Mouse (Mus musculus) limb, embryonic 13.5 days (tissue): Measurements from ENCODE around the gene Sigirr. TPM values are rescaled to one million over a fixed set of nuclear protein-coding genes. Genes with fewer than 3 reads are reported as not detected.
A peak's percentile ranks its signal among the peaks of the same experiment; 100 is the strongest.

ENCODE experiments used
- ATAC-seq: fragments of 200-750 bp; cut with Nextera tagmentation; 2 replicates; pipeline ENCODE4 v1.8.0; 2017; ENCODE audit warnings: low read depth, moderate number of reproducible peaks, moderate TSS enrichment; ENCODE audit not compliant: low FRiP score
- H3K27ac ChIP-seq: fragments of 300-500 bp; sonication (generic); 2 replicates; pipeline ENCODE4 v1.5.1; 2015; ENCODE audit warnings: inconsistent platforms, mild to moderate bottlenecking, moderate library complexity
- H3K27me3 ChIP-seq: fragments of 300-500 bp; sonication (generic); 2 replicates; pipeline ENCODE4 v1.6.1; 2015; ENCODE audit warnings: mild to moderate bottlenecking, inconsistent platforms
- H3K36me3 ChIP-seq: fragments of 300-500 bp; sonication (generic); 2 replicates; pipeline ENCODE4 v1.6.1; 2015; ENCODE audit warnings: inconsistent platforms, mild to moderate bottlenecking, moderate library complexity
- H3K4me1 ChIP-seq: fragments of 300-500 bp; sonication (generic); 2 replicates; pipeline ENCODE4 v1.6.1; 2015; ENCODE audit warnings: inconsistent platforms
- H3K4me2 ChIP-seq: fragments of 300-500 bp; sonication (generic); replicated peaks from 2 replicates; pipeline ENCODE4 v1.6.1; 2015; ENCODE audit warnings: inconsistent platforms, mild to moderate bottlenecking, moderate library complexity
- H3K4me3 ChIP-seq: fragments of 300-500 bp; sonication (generic); 2 replicates; pipeline ENCODE4 v1.5.1; 2015; ENCODE audit warnings: moderate library complexity, mild to moderate bottlenecking, inconsistent platforms
- H3K9ac ChIP-seq: fragments of 300-500 bp; sonication (generic); 2 replicates; pipeline ENCODE4 v1.6.1; 2015; ENCODE audit warnings: mild to moderate bottlenecking, inconsistent platforms
- H3K9me3 ChIP-seq: fragments of 300-500 bp; sonication (generic); 2 replicates; pipeline ENCODE4 v1.6.1; 2016; ENCODE audit warnings: inconsistent platforms
- WGBS: fragments of 180-500 bp; shearing (Covaris S2); methylation state at CpG from one replicate; pipeline ENCODE4 v1.1.7; 2015; 5-methylcytosine and 5-hydroxymethylcytosine counted together
- polyA plus RNA-seq: library from polyadenylated mRNA; unstranded; fragments of >200 nt; fragmentation: Nextera tagmentation; extraction: Ambion mirVana; gene quantifications from 2 replicates; pipeline ENCODE4 v1.2.1, GENCODE M21; 2015

The Sigirr gene
- polyA plus RNA-seq = 2.7 and 3.1 TPM in 2 replicates

DNA sequence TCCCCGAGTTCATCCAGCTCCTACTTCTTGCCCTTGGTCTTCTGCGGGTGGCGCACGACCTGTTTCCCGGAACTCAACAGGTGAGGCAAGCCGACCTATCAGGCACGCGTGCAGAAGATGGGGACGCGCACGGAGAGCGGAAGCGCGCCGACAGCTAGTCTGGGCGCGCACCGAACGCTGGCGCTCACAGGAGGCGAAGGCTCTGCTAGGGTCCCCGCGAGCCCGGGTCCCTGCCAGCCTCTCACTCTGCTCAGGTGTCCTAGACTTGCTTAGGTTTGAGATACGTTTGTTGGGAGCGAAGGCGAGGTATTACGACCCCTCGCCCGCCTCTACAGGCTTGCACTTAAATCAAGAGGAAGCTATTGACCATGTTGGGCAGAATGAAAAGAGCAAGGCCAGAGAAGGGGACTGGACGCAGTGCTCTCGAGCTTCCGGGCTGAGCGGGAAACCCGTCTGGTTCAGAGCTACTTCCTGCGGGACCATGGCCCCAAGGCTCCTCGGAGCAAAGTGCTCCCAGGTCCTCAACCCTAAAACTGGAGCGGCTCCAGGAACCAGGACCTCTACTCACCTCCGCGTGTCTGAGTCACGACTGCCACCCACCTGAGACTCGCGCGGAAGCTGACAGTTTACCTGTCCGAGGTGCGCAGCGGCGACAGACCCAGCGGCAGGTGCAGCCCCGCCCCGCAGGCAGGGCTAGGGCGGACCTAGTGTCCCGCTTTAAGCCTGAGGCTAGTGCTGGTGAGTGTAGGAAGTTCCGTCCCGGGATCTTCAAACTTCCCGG lies at the start of gene Sigirr:
TSS of gene Sigirr (minus strand) at position 662 of the 781 bp plus-strand sequence.
- Histone ChIP-seq H3K9me3 (no peaks in the 10 kb centered on the region), H3K36me3 (no peaks in the 10 kb centered on the region), H3K27ac (no peak within 1 kb of the TSS), H3K27me3 (peaks cover 59% of the 10 kb centered on the region), H3K4me1 (peaks cover 11% of the 10 kb centered on the region), H3K9ac (peak within 1 kb of the TSS; percentile 58), H3K4me2 (peak within 1 kb of the TSS; percentile 74), H3K4me3 (peak within 1 kb of the TSS; percentile 47)
- no peak for ATAC-seq
- WGBS = under 1% methylated on average over 56 of the region's 56 CpGs

DNA sequence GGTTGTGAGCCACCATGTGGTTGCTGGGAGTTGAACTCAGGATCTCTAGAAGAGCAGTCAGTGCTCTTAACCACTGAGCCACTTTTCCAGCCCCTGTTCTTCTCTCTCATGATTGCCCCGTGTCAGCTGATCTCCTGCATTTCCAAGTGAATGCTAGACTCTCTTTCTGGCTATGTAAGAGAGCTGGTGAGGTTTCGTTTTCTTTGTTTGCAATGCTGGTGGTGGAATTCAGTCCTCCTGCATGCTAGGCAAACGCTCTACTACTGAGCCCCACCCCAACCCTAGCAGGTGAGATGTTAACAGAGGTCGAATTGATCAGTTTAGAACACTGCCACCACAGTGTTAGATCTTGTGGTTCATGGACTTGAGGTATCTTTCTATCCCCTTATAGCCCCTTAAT lies 48.3 kb upstream of the Sigirr start:
- peaks cover 83% of the 10 kb centered on the region for H3K36me3 ChIP-seq
- no peak overlapping the region for H3K4me3 ChIP-seq
- ATAC-seq = no peak
- no peaks in the 10 kb centered on the region for H3K4me1 ChIP-seq
- no peaks in the 10 kb centered on the region for H3K27me3 ChIP-seq
- H3K9me3 ChIP-seq = no peaks in the 10 kb centered on the region
- WGBS = 71% methylated on average over 4 of the region's 4 CpGs
- H3K9ac ChIP-seq = no peak overlapping the region
- H3K27ac ChIP-seq = no peak overlapping the region
- no peak overlapping the region for H3K4me2 ChIP-seq

DNA sequence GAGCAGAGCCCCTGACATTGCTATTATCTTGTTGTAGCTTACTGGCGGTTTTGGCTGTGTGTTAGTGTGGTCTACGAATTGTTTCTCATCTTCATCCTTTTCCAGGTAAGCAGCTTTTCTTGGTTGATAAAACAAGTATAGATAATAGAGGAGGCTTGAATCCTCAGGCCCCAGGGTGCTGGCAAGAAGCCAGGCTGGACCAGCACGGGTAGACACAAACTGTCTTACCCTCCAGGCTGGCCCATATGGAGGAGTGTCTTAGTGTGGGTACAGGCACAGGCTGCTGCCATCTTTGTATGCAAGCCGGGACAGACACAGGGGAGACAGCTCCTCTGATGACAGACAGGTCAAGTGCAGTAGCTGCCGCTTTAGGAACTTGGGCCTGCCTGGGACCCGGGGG lies 46.7 kb upstream of the Sigirr start:
- Histone ChIP-seq H3K36me3 (peaks cover 84% of the 10 kb centered on the region), H3K4me2 (no peak overlapping the region), H3K9me3 (no peaks in the 10 kb centered on the region), H3K27me3 (no peaks in the 10 kb centered on the region), H3K4me1 (no peaks in the 10 kb centered on the region), H3K4me3 (no peak overlapping the region), H3K27ac (no peak overlapping the region), H3K9ac (no peak overlapping the region)
- no peak for ATAC-seq
- 84% methylated on average over 6 of the region's 6 CpGs for WGBS

DNA sequence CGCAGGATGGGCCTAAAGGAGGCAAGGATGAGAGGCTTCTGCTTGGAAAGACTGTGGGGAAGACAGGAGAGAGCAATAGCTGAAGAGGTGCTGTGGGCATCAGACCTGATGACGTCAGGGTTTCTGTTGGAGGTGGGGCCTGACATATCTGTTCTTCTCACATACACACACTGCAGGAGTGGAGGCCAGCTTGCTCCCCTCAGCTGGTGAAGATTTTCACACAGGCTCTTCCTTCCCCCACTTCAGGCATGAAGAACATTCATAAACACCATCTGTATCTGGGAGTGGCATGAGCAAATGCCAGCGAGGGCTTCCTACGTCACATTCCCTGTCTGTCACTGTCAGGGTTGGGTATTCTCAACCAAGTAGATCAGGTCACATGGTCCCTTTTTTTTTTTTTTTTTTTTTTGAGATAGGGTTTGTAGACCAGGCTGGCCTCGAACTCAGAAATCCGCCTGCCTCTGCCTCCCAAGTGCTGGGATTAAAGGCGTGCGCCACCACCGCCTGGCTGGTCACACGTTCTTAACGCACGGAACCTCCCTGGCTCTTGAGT lies 45.7 kb upstream of the Sigirr start:
- ATAC-seq = no peak
- Histone ChIP-seq H3K4me3 (no peak overlapping the region), H3K9ac (no peak overlapping the region), H3K4me2 (no peak overlapping the region), H3K4me1 (no peaks in the 10 kb centered on the region), H3K27ac (no peak overlapping the region), H3K27me3 (no peaks in the 10 kb centered on the region), H3K9me3 (no peaks in the 10 kb centered on the region), H3K36me3 (peaks cover 80% of the 10 kb centered on the region)
- 96% methylated on average over 12 of the region's 12 CpGs for WGBS

DNA sequence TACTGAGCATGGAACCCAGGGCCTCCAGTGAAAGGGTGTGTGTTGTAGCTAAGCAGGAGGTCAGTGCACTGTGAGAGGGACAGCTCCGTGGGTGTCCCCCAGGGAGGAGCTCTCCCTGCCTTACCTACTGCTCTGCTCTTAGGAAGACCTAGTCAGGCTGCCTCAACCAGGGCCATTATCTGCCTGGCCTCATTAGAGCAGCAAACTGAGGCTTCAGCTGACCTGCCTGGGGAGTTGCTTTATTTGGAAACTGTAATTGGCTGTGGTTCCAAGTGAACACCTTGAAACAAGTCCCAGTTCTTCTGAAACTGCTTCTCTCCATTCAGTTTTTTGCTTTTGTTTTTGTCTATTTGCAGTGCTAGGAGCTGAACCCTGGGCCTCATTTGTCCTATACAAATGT lies 45.0 kb upstream of the Sigirr start:
- H3K4me1 ChIP-seq = no peaks in the 10 kb centered on the region
- no peak overlapping the region for H3K27ac ChIP-seq
- H3K36me3 ChIP-seq = peaks cover 77% of the 10 kb centered on the region
- no peak overlapping the region for H3K4me2 ChIP-seq
- H3K9ac ChIP-seq = no peak overlapping the region
- H3K9me3 ChIP-seq = no peaks in the 10 kb centered on the region
- no peaks in the 10 kb centered on the region for H3K27me3 ChIP-seq
- no peak for ATAC-seq
- no peak overlapping the region for H3K4me3 ChIP-seq
- 81% methylated on average over 1 of the region's 1 CpGs for WGBS

DNA sequence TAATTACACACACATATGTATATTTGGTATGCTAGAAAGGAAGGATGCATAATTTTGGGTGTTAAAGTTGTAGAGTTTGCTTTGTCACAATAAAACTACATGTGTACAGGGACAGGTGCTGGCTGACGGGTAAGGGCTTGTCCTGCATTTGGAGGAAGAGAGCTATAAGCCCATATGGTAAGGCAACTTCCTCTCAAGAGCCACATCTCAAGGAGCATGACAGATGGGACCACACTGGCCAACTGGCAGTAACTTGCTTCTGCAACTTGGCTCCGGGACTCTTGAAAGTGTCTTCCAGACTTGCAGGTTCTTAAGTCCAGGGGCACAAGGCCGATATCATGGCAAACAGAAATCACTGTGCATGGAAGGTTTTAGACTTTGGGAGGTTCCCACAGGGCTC lies 44.3 kb upstream of the Sigirr start:
- 85% methylated on average over 3 of the region's 3 CpGs for WGBS
- H3K27ac ChIP-seq = no peak overlapping the region
- no peak overlapping the region for H3K4me3 ChIP-seq
- no peak for ATAC-seq
- H3K4me1 ChIP-seq = no peaks in the 10 kb centered on the region
- H3K9me3 ChIP-seq = no peaks in the 10 kb centered on the region
- H3K36me3 ChIP-seq = peaks cover 83% of the 10 kb centered on the region
- H3K27me3 ChIP-seq = no peaks in the 10 kb centered on the region
- H3K9ac ChIP-seq = no peak overlapping the region
- H3K4me2 ChIP-seq = no peak overlapping the region

DNA sequence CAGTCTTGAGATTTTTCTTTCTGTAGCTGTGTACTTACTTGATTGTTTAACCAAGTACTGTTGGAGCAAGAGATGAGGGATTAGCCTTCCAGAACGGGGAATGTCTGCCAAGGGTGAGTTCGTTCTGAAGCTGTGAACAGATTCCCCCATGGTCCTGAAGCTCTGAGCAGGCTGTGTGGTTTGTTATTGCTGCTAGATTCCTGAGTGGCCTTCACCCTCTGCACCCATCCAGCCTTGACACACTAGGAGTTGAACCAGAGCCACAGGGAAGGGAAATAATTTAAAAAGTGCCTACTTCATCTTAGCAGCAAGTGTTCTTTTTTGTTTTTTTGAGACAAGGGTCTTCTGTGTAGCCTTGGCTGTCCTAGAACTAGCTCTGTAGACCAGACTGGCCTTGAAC lies 43.5 kb upstream of the Sigirr start:
- no peaks in the 10 kb centered on the region for H3K9me3 ChIP-seq
- H3K9ac ChIP-seq = no peak overlapping the region
- H3K4me1 ChIP-seq = no peaks in the 10 kb centered on the region
- H3K27ac ChIP-seq = no peak overlapping the region
- no peak overlapping the region for H3K4me3 ChIP-seq
- no peak for ATAC-seq
- H3K27me3 ChIP-seq = no peaks in the 10 kb centered on the region
- peaks cover 88% of the 10 kb centered on the region for H3K36me3 ChIP-seq
- 93% methylated on average over 2 of the region's 2 CpGs for WGBS
- no peak overlapping the region for H3K4me2 ChIP-seq

DNA sequence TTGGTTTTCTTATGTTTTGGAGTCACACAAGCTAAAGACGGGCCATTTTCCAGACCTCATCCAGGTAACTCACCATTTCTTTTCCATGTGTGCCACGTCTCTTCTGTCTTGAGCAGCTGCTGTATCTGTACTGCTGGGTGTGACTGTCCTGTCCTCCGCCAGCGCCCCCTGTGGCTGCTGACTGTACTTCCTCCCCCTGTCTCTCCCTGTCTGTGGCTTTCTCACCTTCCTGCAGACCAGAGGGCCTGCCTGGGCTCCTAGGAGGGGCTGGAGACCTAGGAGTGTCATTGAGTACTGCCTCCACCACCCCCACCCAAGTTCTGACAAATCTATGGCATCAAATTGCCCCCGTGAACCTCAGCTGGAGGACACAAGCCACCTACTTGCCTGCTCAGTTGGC lies 42.7 kb upstream of the Sigirr start:
- no peak overlapping the region for H3K9ac ChIP-seq
- no peak for ATAC-seq
- no peaks in the 10 kb centered on the region for H3K4me1 ChIP-seq
- WGBS = 45% methylated on average over 5 of the region's 5 CpGs
- no peak overlapping the region for H3K27ac ChIP-seq
- H3K4me3 ChIP-seq = no peak overlapping the region
- H3K27me3 ChIP-seq = no peaks in the 10 kb centered on the region
- H3K9me3 ChIP-seq = no peaks in the 10 kb centered on the region
- H3K36me3 ChIP-seq = peaks cover 90% of the 10 kb centered on the region
- H3K4me2 ChIP-seq = no peak overlapping the region

DNA sequence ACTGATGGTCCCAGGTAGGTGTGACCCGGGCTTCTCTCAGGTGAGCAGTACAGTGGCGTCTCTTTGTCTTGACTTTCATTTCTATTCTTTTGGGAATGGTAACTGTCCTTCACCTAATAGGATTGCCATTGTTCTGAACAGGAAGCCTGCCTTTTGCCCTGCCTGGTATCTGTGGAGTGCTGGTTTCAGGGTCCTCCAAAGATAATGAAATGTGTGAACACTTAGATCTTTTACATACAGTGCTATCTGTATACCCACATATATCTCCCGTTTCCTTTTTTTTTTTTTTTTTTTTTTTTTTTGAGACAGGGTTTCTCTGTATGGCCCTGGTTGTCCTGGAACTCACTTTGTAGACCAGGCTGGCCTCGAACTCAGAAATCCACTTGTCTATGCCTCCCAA lies 41.0 kb upstream of the Sigirr start:
- H3K4me1 ChIP-seq = no peaks in the 10 kb centered on the region
- no peaks in the 10 kb centered on the region for H3K9me3 ChIP-seq
- 88% methylated on average over 4 of the region's 4 CpGs for WGBS
- H3K27me3 ChIP-seq = no peaks in the 10 kb centered on the region
- H3K4me2 ChIP-seq = no peak overlapping the region
- no peak overlapping the region for H3K9ac ChIP-seq
- no peak for ATAC-seq
- no peak overlapping the region for H3K27ac ChIP-seq
- peaks cover 90% of the 10 kb centered on the region for H3K36me3 ChIP-seq
- no peak overlapping the region for H3K4me3 ChIP-seq

DNA sequence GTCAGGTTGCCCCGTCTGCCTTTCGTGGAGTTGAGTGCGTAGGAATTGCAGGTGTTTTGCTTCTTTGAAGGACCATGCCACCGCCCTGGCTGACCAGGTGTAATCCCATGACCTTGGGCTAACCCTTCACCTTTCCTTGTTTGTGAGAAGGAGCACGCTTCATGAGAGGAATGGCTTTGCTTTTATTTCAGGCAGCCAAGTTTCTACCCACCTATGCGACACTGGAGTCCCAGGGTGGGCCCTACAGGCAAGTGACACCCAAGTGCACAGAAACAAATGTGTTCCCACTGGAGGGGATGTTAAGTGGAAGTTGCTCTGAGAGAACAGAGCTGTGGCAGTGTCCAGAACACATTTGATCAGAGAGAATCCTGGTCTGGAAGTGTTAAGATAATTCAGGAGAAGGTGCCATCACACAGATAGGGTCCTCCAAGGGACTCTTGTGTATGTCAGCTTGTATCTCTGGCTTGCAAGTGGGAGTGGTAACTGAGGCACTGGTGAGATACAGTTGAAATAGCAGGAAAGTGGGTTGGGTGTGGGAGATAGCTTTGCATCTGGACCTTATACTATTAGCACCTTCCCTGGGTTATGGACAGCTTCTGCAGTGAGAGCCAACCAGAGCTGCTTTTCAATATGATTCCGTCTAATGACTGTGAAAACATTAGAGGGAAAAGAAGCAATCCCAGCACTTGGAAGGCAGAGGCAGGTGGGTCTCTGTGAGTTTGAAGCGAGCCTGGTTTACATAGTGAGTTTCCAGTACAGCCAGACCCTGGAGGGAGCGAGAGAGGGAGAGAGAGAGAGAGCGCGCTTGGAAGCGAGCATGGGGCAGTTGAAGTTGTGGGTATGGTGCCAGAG lies 31.8 kb upstream of the Sigirr start:
- peaks cover 27% of the 10 kb centered on the region for H3K36me3 ChIP-seq
- peak overlapping the region; percentile 89 for H3K4me2 ChIP-seq
- ATAC-seq = no peak
- peak overlapping the region; percentile 93 for H3K9ac ChIP-seq
- H3K27ac ChIP-seq = no peak overlapping the region
- H3K4me1 ChIP-seq = peaks cover 20% of the 10 kb centered on the region
- 56% methylated on average over 12 of the region's 12 CpGs for WGBS
- peak overlapping the region; percentile 89 for H3K4me3 ChIP-seq
- no peaks in the 10 kb centered on the region for H3K9me3 ChIP-seq
- H3K27me3 ChIP-seq = no peaks in the 10 kb centered on the region

DNA sequence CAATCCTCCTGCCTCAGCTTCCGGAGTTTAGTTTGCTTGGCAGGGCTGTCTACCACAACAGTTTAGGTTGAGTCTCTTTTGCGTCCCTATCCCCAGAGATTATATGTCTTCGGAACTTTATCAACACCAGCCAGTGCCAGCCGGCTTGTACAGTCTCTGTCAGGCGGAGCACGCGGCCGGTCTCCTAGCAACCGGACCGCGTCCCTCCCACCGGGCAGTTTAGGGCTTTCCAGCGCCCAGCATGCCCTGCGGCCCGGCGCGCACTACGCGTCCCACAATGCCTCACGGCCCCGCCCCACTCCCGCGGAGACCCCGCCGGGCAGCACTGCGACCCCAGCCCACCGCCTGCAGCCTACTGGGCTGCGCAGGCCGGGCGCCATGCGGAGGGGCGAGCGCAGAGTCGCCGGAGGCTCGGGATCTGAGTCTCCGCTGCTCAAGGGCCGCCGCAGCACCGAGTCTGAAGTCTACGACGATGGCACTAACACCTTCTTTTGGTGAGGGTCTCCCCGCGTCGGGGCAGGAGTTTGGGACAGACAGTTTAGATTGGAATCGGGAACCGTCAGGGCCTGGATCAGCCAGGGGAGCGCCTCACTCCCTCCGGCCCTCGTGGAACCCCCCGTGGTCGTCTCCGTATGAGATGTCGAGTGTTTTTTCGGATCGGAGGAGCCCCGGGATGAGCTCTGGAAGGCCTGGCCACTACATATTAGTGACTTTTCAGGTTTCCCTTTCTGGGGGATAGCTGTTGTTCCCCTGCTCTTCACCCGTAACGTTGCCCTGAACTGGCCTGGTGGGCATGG lies 30.9 kb upstream of the Sigirr start:
- peak overlapping the region; percentile 89 for H3K4me3 ChIP-seq
- H3K4me2 ChIP-seq = peak overlapping the region; percentile 89
- peaks cover 18% of the 10 kb centered on the region for H3K36me3 ChIP-seq
- H3K9ac ChIP-seq = peak overlapping the region; percentile 93
- peak; percentile 97 for ATAC-seq
- no peaks in the 10 kb centered on the region for H3K9me3 ChIP-seq
- H3K27me3 ChIP-seq = no peaks in the 10 kb centered on the region
- WGBS = under 1% methylated on average over 59 of the region's 59 CpGs
- H3K27ac ChIP-seq = no peak overlapping the region
- H3K4me1 ChIP-seq = peaks cover 20% of the 10 kb centered on the region

DNA sequence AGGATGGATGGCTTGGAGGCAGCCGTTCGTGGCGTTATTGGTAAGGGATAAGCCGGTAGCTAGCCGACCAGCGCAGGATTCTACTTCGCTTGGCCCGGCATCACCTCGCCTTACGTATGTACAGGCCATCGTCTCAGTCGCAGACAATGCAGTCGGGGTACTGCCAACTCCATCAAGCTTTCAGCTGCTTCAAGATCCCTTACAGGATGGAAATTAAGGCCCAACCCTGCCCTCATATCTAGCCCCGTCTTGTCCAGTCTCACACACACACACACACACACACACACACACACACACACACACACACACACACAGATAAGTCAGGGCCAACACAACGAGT lies 23.1 kb upstream of the Sigirr start:
- ATAC-seq = no peak
- Histone ChIP-seq H3K27me3 (no peaks in the 10 kb centered on the region), H3K4me3 (peak overlapping the region; percentile 60), H3K36me3 (no peaks in the 10 kb centered on the region), H3K9ac (peak overlapping the region; percentile 76), H3K27ac (peak overlapping the region; percentile 83), H3K4me2 (peak overlapping the region; percentile 76), H3K9me3 (no peaks in the 10 kb centered on the region), H3K4me1 (peaks cover 4% of the 10 kb centered on the region)
- WGBS = 2% methylated on average over 15 of the region's 15 CpGs
